Mouse (Mus musculus): ENCODE measurements around the gene Etfdh.

The Etfdh gene

GRCm38 (mm10) chr3:79629416-79629730 lies at the start of gene Etfdh:
TSS of gene Etfdh (minus strand) at chr3:79629500.
- peak; percentile 85 to 91 for DNase-seq (ENCODE audit: low spot score in 2 of 2)

- peak in 1 of 2 experiments; percentile 12 for DNase-seq (ENCODE audit: low spot score in 2 of 2)
Observed at GRCm38 (mm10) chr3:79676411-79676810, 47.1 kb upstream of the Etfdh start.

GRCm38 (mm10) chr3:79674641-79675040 lies 45.3 kb upstream of the Etfdh start:
- DNase-seq (ENCODE audit: low spot score in 2 of 2) = no peak

GRCm38 (mm10) chr3:79673082-79673481 lies 43.8 kb upstream of the Etfdh start:
- DNase-seq (ENCODE audit: low spot score in 2 of 2) = peak; percentile 68 to 83

- no peak for DNase-seq (ENCODE audit: low spot score in 2 of 2)
Observed at GRCm38 (mm10) chr3:79672188-79672587, 42.9 kb upstream of the Etfdh start.

- peak in 1 of 2 experiments; percentile 16 for DNase-seq (ENCODE audit: low spot score in 2 of 2)
Observed at GRCm38 (mm10) chr3:79670556-79670955, 41.3 kb upstream of the Etfdh start.

- peak; percentile 46 to 71 for DNase-seq (ENCODE audit: low spot score in 2 of 2)
Observed at GRCm38 (mm10) chr3:79664787-79665408, 35.6 kb upstream of the Etfdh start.

GRCm38 (mm10) chr3:79656682-79657081 lies 27.4 kb upstream of the Etfdh start:
- DNase-seq (ENCODE audit: low spot score in 2 of 2) = peak in 1 of 2 experiments; percentile 7

- DNase-seq (ENCODE audit: low spot score in 2 of 2) = peak in 1 of 2 experiments; percentile 21
Observed at GRCm38 (mm10) chr3:79652129-79652528, 22.8 kb upstream of the Etfdh start.

GRCm38 (mm10) chr3:79628561-79629415 lies 512 bp downstream of the Etfdh start, which contains the start of gene 4930579G24Rik:
TSS of gene 4930579G24Rik (plus strand) at chr3:79629079.
- peak; percentile 99 for DNase-seq (ENCODE audit: low spot score in 2 of 2)

- no peak for DNase-seq (ENCODE audit: low spot score in 2 of 2)
Observed at GRCm38 (mm10) chr3:79628182-79628560, 1.1 kb downstream of the Etfdh start.

GRCm38 (mm10) chr3:79627484-79628181 lies 1.7 kb downstream of the Etfdh start:
- no peak for DNase-seq (ENCODE audit: low spot score in 2 of 2)

GRCm38 (mm10) chr3:79609886-79610285 lies 19.4 kb downstream of the Etfdh start:
- DNase-seq (ENCODE audit: low spot score in 2 of 2) = no peak

- DNase-seq (ENCODE audit: low spot score in 2 of 2) = no peak
Observed at GRCm38 (mm10) chr3:79595468-79595867, 33.8 kb downstream of the Etfdh start.

GRCm38 (mm10) chr3:79591793-79592471 lies 37.4 kb downstream of the Etfdh start:
- DNase-seq (ENCODE audit: low spot score in 2 of 2) = no peak

- peak; percentile 87 to 88 for DNase-seq (ENCODE audit: low spot score in 2 of 2)
Observed at GRCm38 (mm10) chr3:79590863-79591792, 38.2 kb downstream of the Etfdh start, which contains the start of gene Ppid. TSS of gene Ppid (plus strand) at chr3:79591342.

- DNase-seq (ENCODE audit: low spot score in 2 of 2) = no peak
Observed at GRCm38 (mm10) chr3:79589671-79590070, 39.6 kb downstream of the Etfdh start.

- DNase-seq (ENCODE audit: low spot score in 2 of 2) = peak; percentile 92 to 94
Observed at GRCm38 (mm10) chr3:79586804-79587203, 42.5 kb downstream of the Etfdh start.

GRCm38 (mm10) chr3:79579891-79580575 lies 49.3 kb downstream of the Etfdh start:
- no peak for DNase-seq (ENCODE audit: low spot score in 2 of 2)

GRCm38 (mm10) chr3:79578164-79578563 lies 51.1 kb downstream of the Etfdh start:
- no peak for DNase-seq (ENCODE audit: low spot score in 2 of 2)

All from right cerebral cortex, postnatal 10 days (tissue).